Mouse (Mus musculus) MEL (cell line): ENCODE results near the gene Lhpp.
A peak's percentile ranks its signal among the peaks of the same experiment; 100 is the strongest.

Experiments used
- CTCF ChIP-seq, 3 experiments: IDR thresholded peaks in 2 of 3; conservative IDR thresholded peaks in 1 of 3; 2 replicates each; pipeline ENCODE4 v1.5.1; 2011 to 2012; ENCODE audit warnings: low read length in 3 of 3, low read depth in 2 of 3, mild to moderate bottlenecking in 2 of 3, improper control_type of control experiment in 1 of 3, inconsistent platforms in 1 of 3, mixed read lengths in 1 of 3, moderate library complexity in 1 of 3; ENCODE audit not compliant: control insufficient read depth in 1 of 3, insufficient read depth in 1 of 3, poor library complexity in 1 of 3, severe bottlenecking in 1 of 3
- SMC3 ChIP-seq: IDR thresholded peaks from 2 replicates; pipeline ENCODE4 v1.6.1; 2011; ENCODE audit warnings: low read depth, low read length, improper control_type of control experiment
- ZKSCAN1 ChIP-seq: IDR thresholded peaks from 2 replicates; pipeline ENCODE4 v1.6.1; 2012; ENCODE audit warnings: low read depth, mild to moderate bottlenecking, inconsistent platforms, low read length, improper control_type of control experiment, moderate library complexity

DNA sequence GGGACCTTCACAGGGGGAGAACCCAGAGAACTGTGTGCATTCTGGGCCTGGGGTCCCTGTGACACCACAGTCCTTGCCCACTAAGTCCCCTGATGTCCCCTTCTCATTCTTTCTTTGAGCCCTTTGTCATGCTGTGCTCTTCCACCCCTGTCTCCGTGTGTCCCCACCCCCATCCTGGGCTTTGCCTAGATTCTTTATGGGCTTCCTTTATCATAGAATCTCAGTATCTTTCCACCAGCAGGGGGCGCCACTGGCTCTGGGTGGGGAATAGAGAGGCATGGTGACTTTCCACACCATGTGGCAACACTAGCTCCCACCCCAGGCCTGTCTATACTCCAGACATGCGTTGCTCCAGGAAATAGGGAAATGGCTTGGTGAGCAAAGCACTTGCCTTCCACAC, 46.1 kb downstream of the Lhpp start:
- TF ChIP-seq SMC3 (peak; percentile 98), CTCF (IDR thresholded peaks at IDR 0.05 in 2 of 3, conservative IDR thresholded peaks at IDR 0.05 in 1 of 3; ENCODE audit: control insufficient read depth in 1 of 3, insufficient read depth in 1 of 3, low read depth in 2 of 3, low read length in 3 of 3, poor library complexity in 1 of 3, severe bottlenecking in 1 of 3) (peak; percentile 65 to 94 (median 90)), ZKSCAN1 (no peak)
